Comparison of ENCODE assay signal across 27 mouse cellular contexts in genomic region chr13:70742693-70743092, GRCm38 (mm10).
"Had no signal": no experiment of that assay in that cellular context is flagged by ENCODE, and none has a peak within 500 bp of the region (broad histone marks: within the 10 kb centered on the region; RNA-seq: fewer than 3 reads in every experiment).

No protein-coding gene starts in this region.

- ATAC-seq: hindbrain, postnatal 0 days; intestine, embryonic 16.5 days; liver, embryonic 12.5 days had no signal

- H3K27me3 ChIP-seq: hindbrain, embryonic 13.5 days; hindbrain, embryonic 15.5 days; kidney, embryonic 15.5 days; limb, embryonic 15.5 days; liver, embryonic 12.5 days had no signal

- DNase-seq: gastrocnemius, postnatal 14 days; gastrocnemius, postnatal 36 days; heart, adult 18-20 months; heart, postnatal 14 days; heart, postnatal 36 days; kidney, adult 11 months; kidney, adult 2 months; kidney, adult 9 months; kidney, postnatal 14 days; kidney, postnatal 36 days; layer of hippocampus, adult 9-11 months; layer of hippocampus, postnatal 36 days; left cerebral cortex, postnatal 4 days; lung, adult 18-20 months had no signal

- H3K36me3 ChIP-seq: heart, embryonic 10.5 days; heart, embryonic 13.5 days; heart, embryonic 15.5 days; hindbrain, embryonic 13.5 days; hindbrain, embryonic 15.5 days; limb, embryonic 13.5 days; limb, embryonic 15.5 days; liver, embryonic 12.5 days had no signal

- H3K9me3 ChIP-seq: heart, embryonic 10.5 days; heart, embryonic 13.5 days; heart, embryonic 15.5 days; hindbrain, embryonic 13.5 days; hindbrain, embryonic 15.5 days; kidney, embryonic 15.5 days; limb, embryonic 13.5 days; limb, embryonic 15.5 days; liver, embryonic 12.5 days had no signal

- H3K4me1 ChIP-seq: hindbrain, embryonic 15.5 days; liver, embryonic 12.5 days had no signal

- H3K4me3 ChIP-seq: heart, embryonic 10.5 days; heart, embryonic 13.5 days; heart, embryonic 15.5 days; hindbrain, embryonic 13.5 days; hindbrain, embryonic 15.5 days; kidney, embryonic 15.5 days; limb, embryonic 13.5 days; limb, embryonic 15.5 days; liver, embryonic 12.5 days had no signal

- H3K27ac ChIP-seq: heart, embryonic 10.5 days; heart, embryonic 13.5 days; heart, embryonic 15.5 days; hindbrain, embryonic 13.5 days; hindbrain, embryonic 15.5 days; hindbrain, postnatal 0 days; kidney, embryonic 15.5 days; kidney, postnatal 0 days; limb, embryonic 13.5 days; limb, embryonic 15.5 days; liver, embryonic 12.5 days; liver, embryonic 14.5 days had no signal

- H3K4me2 ChIP-seq: heart, embryonic 13.5 days; heart, embryonic 15.5 days; hindbrain, embryonic 13.5 days; hindbrain, embryonic 15.5 days; kidney, embryonic 15.5 days; limb, embryonic 13.5 days; limb, embryonic 15.5 days; liver, embryonic 12.5 days had no signal

- H3K9ac ChIP-seq: heart, embryonic 13.5 days; heart, embryonic 15.5 days; hindbrain, embryonic 13.5 days; hindbrain, embryonic 15.5 days; kidney, embryonic 15.5 days; limb, embryonic 13.5 days; limb, embryonic 15.5 days; liver, embryonic 12.5 days; liver, embryonic 14.5 days had no signal
